Mouse (Mus musculus) kidney, adult 2 months (tissue): Measurements from ENCODE around the gene Ttc41.

Source experiments
- CTCF ChIP-seq: fragments of 200-500 bp; conservative IDR thresholded peaks from 2 replicates; pipeline ENCODE4 v1.5.1; 2011; ENCODE audit warnings: low read depth, mild to moderate bottlenecking, control low read depth, low read length, moderate library complexity, mixed read lengths; ENCODE audit not compliant: insufficient read depth, insufficient read length
- POLR2A ChIP-seq: fragments of 200-500 bp; IDR thresholded peaks from one replicate; pipeline ENCODE4 v1.6.1; 2011; ENCODE audit warnings: low read depth, low read length, control low read depth

- no peak for TF ChIP-seq CTCF
- no peak for TF ChIP-seq POLR2A
These were observed 921 bp upstream of the Ttc41 start for GRCm38 (mm10) chr10:86704589-86705191.
